Mouse (Mus musculus): ENCODE data around the gene Gm12794. TPM values are rescaled to one million over a fixed set of nuclear protein-coding genes. Genes with fewer than 3 reads are reported as not detected.
"Not testable (repeated sequence)": the region's sequence is repeated elsewhere in the genome, so short reads cannot be mapped to it uniquely, and the experiment has no call there.

The Gm12794 gene
- polyA plus RNA-seq (2016; fragmentation: Nextera tagmentation; extraction: Ambion mirVana), result not detected in 2 replicates

GRCm38 (mm10) chr4:101940107-101940506, at the start of gene Gm12794:
Gene Gm12794, plus strand, starts transcription at chr4:101940407.
- not testable (repeated sequence) for DNase-seq (ENCODE audit: low spot score); H3K4me1 ChIP-seq; H3K9me3 ChIP-seq; H3K27me3 ChIP-seq (replicated peaks; ENCODE audit: low read depth, poor library complexity, severe bottlenecking); H3K4me3 ChIP-seq; H3K27ac ChIP-seq (replicated peaks); H3K36me3 ChIP-seq (replicated peaks)
- 82% methylated on average over 2 of the region's 2 CpGs for WGBS

- H3K36me3 ChIP-seq (replicated peaks), result no peaks in the 10 kb centered on the region
- WGBS, result 84% methylated on average over 7 of the region's 7 CpGs
- no peaks in the 10 kb centered on the region for H3K9me3 ChIP-seq
- DNase-seq (ENCODE audit: low spot score), result no peak
- no peaks in the 10 kb centered on the region for H3K27me3 ChIP-seq (replicated peaks; ENCODE audit: low read depth, poor library complexity, severe bottlenecking)
- no peaks in the 10 kb centered on the region for H3K4me1 ChIP-seq
- H3K27ac ChIP-seq (replicated peaks), result no peak within 1 kb of the TSS
- H3K4me3 ChIP-seq, result no peak within 1 kb of the TSS
These were observed 46.4 kb upstream of the Gm12794 start, which contains the start of gene C130073F10Rik for GRCm38 (mm10) chr4:101893656-101894420. Gene C130073F10Rik, minus strand, starts transcription at chr4:101893789.

GRCm38 (mm10) chr4:101908821-101909220, 31.4 kb upstream of the Gm12794 start, which contains the start of gene Gm12800:
Gene Gm12800, plus strand, starts transcription at chr4:101909121.
- not testable (repeated sequence) for H3K4me1 ChIP-seq; DNase-seq (ENCODE audit: low spot score); H3K27me3 ChIP-seq (replicated peaks; ENCODE audit: low read depth, poor library complexity, severe bottlenecking); H3K4me3 ChIP-seq; H3K9me3 ChIP-seq; H3K36me3 ChIP-seq (replicated peaks); H3K27ac ChIP-seq (replicated peaks)
- WGBS, result 90% methylated on average over 2 of the region's 2 CpGs

GRCm38 (mm10) chr4:101980949-101981348, 40.7 kb downstream of the Gm12794 start, which contains the start of gene Gm12790:
Gene Gm12790, minus strand, starts transcription at chr4:101981049.
- H3K36me3 ChIP-seq (replicated peaks); H3K27me3 ChIP-seq (replicated peaks; ENCODE audit: low read depth, poor library complexity, severe bottlenecking); DNase-seq (ENCODE audit: low spot score); H3K4me3 ChIP-seq; H3K9me3 ChIP-seq; H3K4me1 ChIP-seq; H3K27ac ChIP-seq (replicated peaks): not testable (repeated sequence)
- WGBS, result 92% methylated on average over 1 of the region's 5 CpGs

- WGBS, result 93% methylated on average over 5 of the region's 5 CpGs
- H3K4me1 ChIP-seq, result no peaks in the 10 kb centered on the region
- no peak for DNase-seq (ENCODE audit: low spot score)
- H3K27ac ChIP-seq (replicated peaks), result no peak overlapping the region
- no peaks in the 10 kb centered on the region for H3K9me3 ChIP-seq
- H3K36me3 ChIP-seq (replicated peaks), result no peaks in the 10 kb centered on the region
- no peak overlapping the region for H3K4me3 ChIP-seq
- H3K27me3 ChIP-seq (replicated peaks; ENCODE audit: low read depth, poor library complexity, severe bottlenecking), result no peaks in the 10 kb centered on the region
These were observed 45.5 kb downstream of the Gm12794 start for GRCm38 (mm10) chr4:101985678-101986077.

- DNase-seq (ENCODE audit: low spot score); H3K9me3 ChIP-seq; H3K4me1 ChIP-seq; H3K27me3 ChIP-seq (replicated peaks; ENCODE audit: low read depth, poor library complexity, severe bottlenecking); H3K36me3 ChIP-seq (replicated peaks); H3K27ac ChIP-seq (replicated peaks); H3K4me3 ChIP-seq: not testable (repeated sequence)
- 83% methylated on average over 2 of the region's 2 CpGs for WGBS
These were observed 46.1 kb downstream of the Gm12794 start, which contains the start of gene Gm12789 for GRCm38 (mm10) chr4:101986326-101986725. Gene Gm12789, plus strand, starts transcription at chr4:101986626.

Other genes starting within 250 kb of the Gm12794 start
- 2.5 and 3.3 TPM in 2 replicates for gene Lepr, start 223.0 kb upstream of the Gm12794 start, polyA plus RNA-seq (2016; fragmentation: Nextera tagmentation; extraction: Ambion mirVana)
- gene B020004J07Rik, start 96.4 kb upstream of the Gm12794 start, polyA plus RNA-seq (2016; fragmentation: Nextera tagmentation; extraction: Ambion mirVana), result not detected in 2 replicates
- gene C130073F10Rik, start 46.6 kb upstream of the Gm12794 start, polyA plus RNA-seq (2016; fragmentation: Nextera tagmentation; extraction: Ambion mirVana), result not detected in 2 replicates
- gene Gm12800, start 31.3 kb upstream of the Gm12794 start, polyA plus RNA-seq (2016; fragmentation: Nextera tagmentation; extraction: Ambion mirVana), result not detected in 2 replicates
- not detected in 2 replicates for gene Gm12790, start 40.6 kb downstream of the Gm12794 start, polyA plus RNA-seq (2016; fragmentation: Nextera tagmentation; extraction: Ambion mirVana)
- not detected in 2 replicates for gene Gm12789, start 46.2 kb downstream of the Gm12794 start, polyA plus RNA-seq (2016; fragmentation: Nextera tagmentation; extraction: Ambion mirVana)
- 8.0 and 8.2 TPM in 2 replicates for gene Pde4b, start 147.1 kb downstream of the Gm12794 start, polyA plus RNA-seq (2016; fragmentation: Nextera tagmentation; extraction: Ambion mirVana)

All from embryonic facial prominence, embryonic 10.5 days (tissue).